Mouse (Mus musculus): ENCODE measurements around the gene Slc52a3.

The Slc52a3 gene

GRCm38 (mm10) chr2:152048003-152048980 lies 52.0 kb downstream of the Slc52a3 start:
- DNase-seq (ENCODE audit: low read depth): no peak

GRCm38 (mm10) chr2:152048981-152049441 lies 52.7 kb downstream of the Slc52a3 start:
- no peak for DNase-seq (ENCODE audit: low read depth)

GRCm38 (mm10) chr2:152049611-152050270 lies 53.4 kb downstream of the Slc52a3 start:
- DNase-seq (ENCODE audit: low read depth): no peak

- no peak for DNase-seq (ENCODE audit: low read depth)
Measured at GRCm38 (mm10) chr2:152050316-152050715, 54.0 kb downstream of the Slc52a3 start.

- DNase-seq (ENCODE audit: low read depth): no peak
Measured at GRCm38 (mm10) chr2:152051985-152052384, 55.7 kb downstream of the Slc52a3 start.

- DNase-seq (ENCODE audit: low read depth): no peak
Measured at GRCm38 (mm10) chr2:152055406-152055805, 59.1 kb downstream of the Slc52a3 start.

- no peak for DNase-seq (ENCODE audit: low read depth)
Measured at GRCm38 (mm10) chr2:152056368-152057251, 60.3 kb downstream of the Slc52a3 start.

GRCm38 (mm10) chr2:152057252-152057563 lies 60.9 kb downstream of the Slc52a3 start:
- no peak for DNase-seq (ENCODE audit: low read depth)

All from c-Kit-positive CD71-negative TER-119-negative erythroid progenitor cells, embryonic 14.5 days (primary cell).